Mouse (Mus musculus) bone marrow, adult 2 months (tissue): ENCODE measurements at regions not wholly inside any gene's neighbourhood (a gene's known extent, or its start where the extent isn't known, plus 50 kb on each side); places are given as distances from the start of the nearest gene placed in this dataset.

Experiments used
- CTCF ChIP-seq: fragments of 200-500 bp; IDR thresholded peaks from 2 replicates; pipeline ENCODE4 v1.5.1; 2011; ENCODE audit warnings: low read length, control low read depth; ENCODE audit not compliant: control insufficient read depth, insufficient read depth
- POLR2A ChIP-seq: fragments of 200-500 bp; IDR thresholded peaks from 2 replicates; pipeline ENCODE4 v1.6.1; 2011; ENCODE audit warnings: low read depth, mild to moderate bottlenecking, control low read depth, low read length, borderline replicate concordance; ENCODE audit not compliant: control insufficient read depth

- TF ChIP-seq CTCF (no peak), POLR2A (no peak)
These were observed 139.8 kb upstream of the Gm765 start for GRCm38 (mm10) chr6:98482319-98482718.
